Mouse (Mus musculus) limb, embryonic 10.5 days (tissue): ENCODE measurements at regions not wholly inside any gene's neighbourhood (a gene's known extent, or its start where the extent isn't known, plus 50 kb on each side); places are given as distances from the start of the nearest gene placed in this dataset.
"Not testable (repeated sequence)": the region's sequence is repeated elsewhere in the genome, so short reads cannot be mapped to it uniquely, and the experiment has no call there.

ENCODE experiments used
- DNase-seq: peaks from one replicate; pipeline ENCODE4 v3.0.0-alpha.2; 2017; ENCODE audit warnings: low spot score
- H3K27ac ChIP-seq: fragments of 300-500 bp; sonication (generic); 2 replicates; pipeline ENCODE4 v1.5.1; 2016; ENCODE audit warnings: mild to moderate bottlenecking
- H3K27me3 ChIP-seq: fragments of 300-500 bp; sonication (generic); 2 replicates; pipeline ENCODE4 v1.6.1; 2016; ENCODE audit warnings: low read depth, mild to moderate bottlenecking; ENCODE audit not compliant: poor library complexity, severe bottlenecking
- H3K36me3 ChIP-seq: fragments of 300-500 bp; sonication (generic); 2 replicates; pipeline ENCODE4 v1.6.1; 2016; ENCODE audit warnings: mild to moderate bottlenecking, moderate library complexity
- H3K4me1 ChIP-seq: fragments of 300-500 bp; sonication (generic); 2 replicates; pipeline ENCODE4 v1.6.1; 2016
- H3K4me3 ChIP-seq: fragments of 300-500 bp; sonication (generic); 2 replicates; pipeline ENCODE4 v1.5.1; 2016; ENCODE audit warnings: mild to moderate bottlenecking, moderate library complexity
- H3K9me3 ChIP-seq: fragments of 300-500 bp; sonication (generic); replicated peaks from 2 replicates; pipeline ENCODE4 v1.6.1; 2016; ENCODE audit warnings: mild to moderate bottlenecking
- WGBS: fragments of 180-500 bp; shearing (Covaris S2); methylation state at CpG from one replicate; pipeline ENCODE4 v1.1.7; 2016; 5-methylcytosine and 5-hydroxymethylcytosine counted together

DNA sequence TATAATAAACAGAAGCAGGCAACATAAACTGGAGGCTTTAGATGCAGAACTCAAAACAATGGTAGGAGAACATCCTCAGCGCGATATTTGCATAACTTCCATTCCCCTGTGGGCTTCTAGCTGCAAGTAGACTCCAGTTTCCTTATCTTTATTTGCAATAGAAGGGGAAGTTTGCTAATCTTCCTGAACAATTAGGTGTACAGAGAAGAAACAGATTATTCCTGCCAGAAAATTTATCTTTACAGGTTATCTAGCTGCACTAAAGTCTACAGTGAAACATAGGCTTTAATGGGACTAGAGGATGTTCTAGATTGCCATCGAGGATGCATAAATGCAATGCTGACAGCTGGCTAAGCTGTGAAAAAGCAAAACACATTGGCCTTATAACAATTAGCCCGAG is 1544.0 kb downstream of the Efna5 start:
- H3K27me3 ChIP-seq, result no peaks in the 10 kb centered on the region
- no peaks in the 10 kb centered on the region for H3K9me3 ChIP-seq
- no peaks in the 10 kb centered on the region for H3K36me3 ChIP-seq
- no peaks in the 10 kb centered on the region for H3K4me1 ChIP-seq
- no peak for DNase-seq
- H3K4me3 ChIP-seq, result no peak overlapping the region
- no peak overlapping the region for H3K27ac ChIP-seq
- 82% methylated on average over 4 of the region's 4 CpGs for WGBS

- no peaks in the 10 kb centered on the region for H3K36me3 ChIP-seq
- no peak overlapping the region for H3K4me3 ChIP-seq
- H3K9me3 ChIP-seq, result no peaks in the 10 kb centered on the region
- no peak overlapping the region for H3K27ac ChIP-seq
- H3K27me3 ChIP-seq, result no peaks in the 10 kb centered on the region
- H3K4me1 ChIP-seq, result no peaks in the 10 kb centered on the region
- no peak for DNase-seq
Observed at GRCm38 (mm10) chr17:61325401-61325800, 1555.7 kb downstream of the Efna5 start.

DNA sequence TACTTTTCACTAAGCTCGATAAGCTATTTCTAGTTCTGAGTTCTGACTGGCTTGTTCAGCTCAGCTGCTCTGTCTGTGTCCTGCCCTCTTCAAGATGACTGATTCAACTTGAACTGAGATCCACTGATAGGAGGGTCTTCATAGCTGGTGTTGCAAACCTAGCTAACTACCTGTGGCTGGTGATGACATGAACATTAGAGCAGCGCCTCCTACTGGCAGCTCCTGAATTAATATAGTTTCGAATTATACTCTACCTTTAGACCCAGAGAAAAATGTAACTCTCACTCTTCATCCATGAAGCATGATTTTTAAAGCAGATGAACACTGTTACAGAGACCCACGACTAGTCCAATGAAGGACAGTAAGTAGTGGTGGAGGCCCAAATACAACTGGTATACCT is 1560.3 kb downstream of the Efna5 start:
- no peak for DNase-seq
- H3K9me3 ChIP-seq, result no peaks in the 10 kb centered on the region
- no peaks in the 10 kb centered on the region for H3K36me3 ChIP-seq
- H3K4me3 ChIP-seq, result no peak overlapping the region
- no peak overlapping the region for H3K27ac ChIP-seq
- H3K4me1 ChIP-seq, result no peaks in the 10 kb centered on the region
- no peaks in the 10 kb centered on the region for H3K27me3 ChIP-seq
- WGBS, result 66% methylated on average over 4 of the region's 4 CpGs

DNA sequence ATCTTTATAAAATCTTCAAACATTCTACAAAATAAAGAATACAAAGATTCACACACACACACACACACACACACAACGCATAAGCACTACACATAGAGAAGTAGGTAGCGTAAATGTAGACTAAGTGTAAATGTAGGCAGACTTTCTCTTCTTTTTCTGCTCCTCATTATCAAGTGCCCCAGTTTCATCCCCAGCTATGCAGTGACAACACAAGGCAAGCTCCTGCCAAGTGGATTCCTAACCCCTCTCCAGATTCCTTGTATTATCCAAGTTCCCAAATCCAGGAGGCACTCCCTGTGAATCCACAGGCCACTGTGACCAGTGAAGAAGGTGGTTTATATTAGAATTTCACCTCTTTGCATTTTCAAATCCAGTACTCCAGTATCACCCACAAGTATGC is 1567.7 kb downstream of the Efna5 start:
- Histone ChIP-seq H3K4me1 (no peaks in the 10 kb centered on the region), H3K36me3 (no peaks in the 10 kb centered on the region), H3K27ac (no peak overlapping the region), H3K27me3 (no peaks in the 10 kb centered on the region), H3K9me3 (no peaks in the 10 kb centered on the region), H3K4me3 (no peak overlapping the region)
- DNase-seq, result no peak
- WGBS, result 97% methylated on average over 2 of the region's 2 CpGs

- Histone ChIP-seq H3K27me3 (no peaks in the 10 kb centered on the region), H3K9me3 (no peaks in the 10 kb centered on the region), H3K36me3 (no peaks in the 10 kb centered on the region), H3K4me1 (no peaks in the 10 kb centered on the region), H3K27ac (no peak overlapping the region), H3K4me3 (no peak overlapping the region)
- 87% methylated on average over 4 of the region's 4 CpGs for WGBS
- DNase-seq, result no peak
Observed at GRCm38 (mm10) chr17:61311189-61311588, 1569.9 kb downstream of the Efna5 start.

GRCm38 (mm10) chr17:61303611-61304010 is 1577.5 kb downstream of the Efna5 start:
- Histone ChIP-seq H3K4me1 (peaks cover 5% of the 10 kb centered on the region; the same call in 1 of the 2 replicates), H3K27me3 (no peaks in the 10 kb centered on the region), H3K4me3 (no peak overlapping the region), H3K9me3 (no peaks in the 10 kb centered on the region), H3K27ac (no peak overlapping the region), H3K36me3 (no peaks in the 10 kb centered on the region)
- WGBS, result 91% methylated on average over 1 of the region's 1 CpGs
- DNase-seq, result no peak

GRCm38 (mm10) chr17:61301984-61302383 is 1579.1 kb downstream of the Efna5 start:
- DNase-seq, result peak; percentile 33
- Histone ChIP-seq H3K4me3 (no peak overlapping the region), H3K4me1 (peaks cover 5% of the 10 kb centered on the region; the same call in 1 of the 2 replicates), H3K27ac (no peak overlapping the region), H3K36me3 (no peaks in the 10 kb centered on the region), H3K9me3 (no peaks in the 10 kb centered on the region), H3K27me3 (no peaks in the 10 kb centered on the region)
- WGBS, result 62% methylated on average over 1 of the region's 1 CpGs

- Histone ChIP-seq H3K4me1 (peaks cover 5% of the 10 kb centered on the region; the same call in 1 of the 2 replicates), H3K9me3 (no peaks in the 10 kb centered on the region), H3K27me3 (no peaks in the 10 kb centered on the region), H3K4me3 (no peak overlapping the region), H3K36me3 (no peaks in the 10 kb centered on the region), H3K27ac (no peak overlapping the region)
- DNase-seq, result no peak
Observed at GRCm38 (mm10) chr17:61301171-61301570, 1579.9 kb downstream of the Efna5 start.

DNA sequence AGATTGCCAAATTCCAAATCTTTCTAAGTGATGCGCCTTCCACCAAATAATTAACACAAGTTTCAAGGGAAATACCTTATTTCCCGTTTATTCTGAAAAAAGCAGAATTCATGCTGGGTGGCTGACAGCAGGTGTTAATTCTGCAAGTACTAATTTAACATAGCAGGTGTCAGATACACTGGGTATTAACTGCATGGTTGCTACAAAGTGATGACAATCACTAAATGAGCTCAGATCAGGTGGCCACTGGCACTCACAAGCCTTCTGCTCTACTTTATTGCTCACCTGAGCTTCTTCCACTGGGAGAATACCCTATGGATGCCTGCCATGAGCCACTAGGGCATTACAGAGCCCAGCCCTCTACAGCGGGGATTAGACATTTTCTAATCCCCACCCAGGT is 1590.0 kb downstream of the Efna5 start:
- WGBS, result 83% methylated on average over 3 of the region's 3 CpGs
- H3K27ac ChIP-seq, result no peak overlapping the region
- no peaks in the 10 kb centered on the region for H3K27me3 ChIP-seq
- no peaks in the 10 kb centered on the region for H3K9me3 ChIP-seq
- H3K4me1 ChIP-seq, result no peaks in the 10 kb centered on the region
- DNase-seq, result no peak
- no peak overlapping the region for H3K4me3 ChIP-seq
- no peaks in the 10 kb centered on the region for H3K36me3 ChIP-seq

GRCm38 (mm10) chr17:61288590-61288989 is 1592.5 kb downstream of the Efna5 start:
- no peak for DNase-seq

GRCm38 (mm10) chr17:61273631-61274030 is 1607.5 kb downstream of the Efna5 start:
- no peak for DNase-seq
- no peak overlapping the region for H3K27ac ChIP-seq
- H3K4me3 ChIP-seq, result no peak overlapping the region
- H3K4me1 ChIP-seq, result no peaks in the 10 kb centered on the region
- no peaks in the 10 kb centered on the region for H3K27me3 ChIP-seq
- no peaks in the 10 kb centered on the region for H3K36me3 ChIP-seq
- no peaks in the 10 kb centered on the region for H3K9me3 ChIP-seq

More at GRCm38 (mm10) chr17:61288590-61288989, 1592.5 kb downstream of the Efna5 start:
- no peaks in the 10 kb centered on the region for H3K9me3 ChIP-seq
- no peak overlapping the region for H3K4me3 ChIP-seq
- WGBS, result 75% methylated on average over 2 of the region's 2 CpGs
- no peaks in the 10 kb centered on the region for H3K36me3 ChIP-seq
- no peak overlapping the region for H3K27ac ChIP-seq
- no peaks in the 10 kb centered on the region for H3K27me3 ChIP-seq
- H3K4me1 ChIP-seq, result no peaks in the 10 kb centered on the region

- not testable (repeated sequence) for H3K27me3 ChIP-seq, H3K27ac ChIP-seq, H3K4me3 ChIP-seq, H3K4me1 ChIP-seq, H3K36me3 ChIP-seq, DNase-seq, H3K9me3 ChIP-seq
- WGBS, result 91% methylated on average over 1 of the region's 1 CpGs
Observed at GRCm38 (mm10) chr17:61256526-61256925, 1624.6 kb downstream of the Efna5 start.

DNA sequence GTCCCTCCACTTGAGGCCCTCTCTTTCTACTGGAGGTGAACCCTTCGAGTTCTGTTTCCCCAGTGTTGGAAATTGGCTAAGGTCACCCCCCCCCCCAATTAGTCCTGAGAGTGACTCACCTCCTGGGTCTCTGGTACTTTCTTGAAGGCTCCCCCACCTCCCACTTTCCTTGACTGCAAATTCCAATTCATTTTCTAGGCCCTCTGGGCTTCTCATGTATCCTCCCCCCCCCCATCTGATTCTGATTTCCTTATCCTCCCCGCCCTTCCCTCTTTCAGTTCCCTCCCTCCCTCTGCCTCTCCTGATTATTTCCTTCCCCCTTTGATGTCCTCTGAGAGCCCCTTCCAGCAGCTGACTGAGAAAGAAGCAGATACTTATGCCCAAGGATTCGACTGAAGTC is 1632.7 kb downstream of the Efna5 start:
- Histone ChIP-seq H3K4me1 (peaks cover 5% of the 10 kb centered on the region), H3K27me3 (no peaks in the 10 kb centered on the region), H3K36me3 (no peaks in the 10 kb centered on the region), H3K4me3 (no peak overlapping the region), H3K27ac (no peak overlapping the region), H3K9me3 (no peaks in the 10 kb centered on the region)
- DNase-seq, result no peak
- WGBS, result 58% methylated on average over 3 of the region's 3 CpGs

DNA sequence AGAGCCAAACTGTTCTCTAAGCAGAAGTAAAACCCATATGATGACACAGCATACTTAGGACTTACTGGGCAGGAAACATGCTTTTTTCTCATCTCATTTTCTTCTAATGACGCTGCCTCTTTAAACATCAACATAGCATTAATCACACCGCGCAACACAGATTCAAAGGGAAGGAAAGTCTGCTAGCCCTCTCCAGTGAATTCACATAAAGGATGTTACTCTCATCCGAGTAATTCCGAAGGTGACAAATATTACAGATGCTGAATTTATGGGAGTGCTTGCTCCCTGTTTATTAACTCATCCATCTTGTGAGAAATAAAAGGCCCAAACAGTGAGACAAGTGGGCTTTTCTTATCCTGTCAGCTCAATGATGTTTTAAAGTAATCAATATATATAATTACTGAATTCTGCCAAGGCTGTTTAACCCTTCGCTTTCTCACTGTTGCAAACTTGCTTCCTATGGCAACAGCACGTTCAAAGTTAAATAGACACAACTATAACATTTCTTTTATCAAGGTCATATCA is 1663.9 kb downstream of the Efna5 start:
- DNase-seq, result no peak
- WGBS, result 75% methylated on average over 7 of the region's 7 CpGs

More for the DNA sequence above, 1663.9 kb downstream of the Efna5 start:
- Histone ChIP-seq H3K9me3 (no peaks in the 10 kb centered on the region), H3K4me1 (no peaks in the 10 kb centered on the region), H3K36me3 (no peaks in the 10 kb centered on the region), H3K27ac (no peak overlapping the region), H3K4me3 (no peak overlapping the region), H3K27me3 (no peaks in the 10 kb centered on the region)
